Mouse (Mus musculus) ES-Bruce4 (cell line): ENCODE data around the gene Dctn2. TPM values are rescaled to one million over a fixed set of nuclear protein-coding genes. Genes with fewer than 3 reads are reported as not detected.

ENCODE experiments used
- H3K27ac ChIP-seq: 2 replicates; pipeline ENCODE4 v1.5.1; 2012; ENCODE audit warnings: low read length, inconsistent platforms; ENCODE audit not compliant: insufficient read depth
- H3K27me3 ChIP-seq: 2 replicates; pipeline ENCODE4 v1.6.1; 2012; ENCODE audit warnings: mild to moderate bottlenecking, low read length, inconsistent platforms; ENCODE audit not compliant: control insufficient read depth, poor library complexity, insufficient read depth, severe bottlenecking
- H3K36me3 ChIP-seq: 2 replicates; pipeline ENCODE4 v1.6.1; 2012; ENCODE audit warnings: inconsistent platforms, mild to moderate bottlenecking, low read length, moderate library complexity; ENCODE audit not compliant: control insufficient read depth, poor library complexity, insufficient read depth, severe bottlenecking
- H3K4me1 ChIP-seq: one replicate; pipeline ENCODE4 v1.8.1; 2011; ENCODE audit warnings: low read length; ENCODE audit not compliant: control insufficient read depth, insufficient read depth
- H3K4me3 ChIP-seq: 2 replicates; pipeline ENCODE4 v1.5.1; 2011; ENCODE audit warnings: low read depth, mild to moderate bottlenecking, low read length
- H3K9ac ChIP-seq: 2 replicates; pipeline ENCODE4 v1.6.1; 2012; ENCODE audit warnings: low read depth, mild to moderate bottlenecking, inconsistent platforms; ENCODE audit not compliant: poor library complexity, severe bottlenecking
- H3K9me3 ChIP-seq: replicated peaks from 2 replicates; pipeline ENCODE4 v1.6.1; 2012; ENCODE audit warnings: mild to moderate bottlenecking, low read length, inconsistent platforms; ENCODE audit not compliant: control insufficient read depth, poor library complexity, insufficient read depth, severe bottlenecking
- CTCF ChIP-seq: IDR thresholded peaks from one replicate; pipeline ENCODE4 v1.8.1; 2011; ENCODE audit warnings: low read depth, low read length
- EP300 ChIP-seq: IDR thresholded peaks from 2 replicates; pipeline ENCODE4 v1.6.1; 2011; ENCODE audit warnings: low read depth, low read length; ENCODE audit not compliant: insufficient read depth
- POLR2A ChIP-seq: IDR thresholded peaks from one replicate; pipeline ENCODE4 v1.8.1; 2011; ENCODE audit warnings: low read length; ENCODE audit not compliant: insufficient read depth
- polyA plus RNA-seq: library from polyadenylated mRNA; stranded (reverse); fragments of >200 nt; gene quantifications from 2 replicates; pipeline ENCODE4 v1.2.4, GENCODE M21; 2011; ENCODE audit warnings: low read depth; ENCODE audit not compliant: missing spikeins, insufficient read depth, insufficient read length

Gene Dctn2
- polyA plus RNA-seq, 1 experiment = 124 TPM

- H3K9me3 ChIP-seq = no peaks in the 10 kb centered on the region
- no peak overlapping the region for H3K9ac ChIP-seq
- peaks cover 29% of the 10 kb centered on the region for H3K36me3 ChIP-seq
- H3K27me3 ChIP-seq = no peaks in the 10 kb centered on the region
- H3K27ac ChIP-seq = peak overlapping the region; percentile 88
- H3K4me1 ChIP-seq = peaks cover 3% of the 10 kb centered on the region
- TF ChIP-seq POLR2A (no peak), EP300 (peak; percentile 49; the same call in 1 of the 2 replicates), CTCF (no peak)
- H3K4me3 ChIP-seq = no peak overlapping the region
Measured at GRCm38 (mm10) chr10:127274261-127275022, 8.3 kb downstream of the Dctn2 start.

- Histone ChIP-seq H3K36me3 (peaks cover 55% of the 10 kb centered on the region), H3K27me3 (no peaks in the 10 kb centered on the region), H3K4me1 (peaks cover 2% of the 10 kb centered on the region), H3K27ac (no peak overlapping the region), H3K9ac (no peak overlapping the region), H3K9me3 (no peaks in the 10 kb centered on the region), H3K4me3 (no peak overlapping the region)
- TF ChIP-seq CTCF (peak; percentile 16), POLR2A (no peak), EP300 (no peak)
Measured at GRCm38 (mm10) chr10:127279730-127280129, 13.6 kb downstream of the Dctn2 start.

GRCm38 (mm10) chr10:127281316-127281715 is 15.1 kb downstream of the Dctn2 start:
- H3K9ac ChIP-seq = no peak overlapping the region
- H3K36me3 ChIP-seq = peaks cover 46% of the 10 kb centered on the region
- TF ChIP-seq POLR2A = no peak
- no peak for TF ChIP-seq EP300
- no peak for TF ChIP-seq CTCF
- H3K4me3 ChIP-seq = no peak overlapping the region
- no peaks in the 10 kb centered on the region for H3K27me3 ChIP-seq
- no peaks in the 10 kb centered on the region for H3K9me3 ChIP-seq
- no peak overlapping the region for H3K27ac ChIP-seq
- no peaks in the 10 kb centered on the region for H3K4me1 ChIP-seq

DNA sequence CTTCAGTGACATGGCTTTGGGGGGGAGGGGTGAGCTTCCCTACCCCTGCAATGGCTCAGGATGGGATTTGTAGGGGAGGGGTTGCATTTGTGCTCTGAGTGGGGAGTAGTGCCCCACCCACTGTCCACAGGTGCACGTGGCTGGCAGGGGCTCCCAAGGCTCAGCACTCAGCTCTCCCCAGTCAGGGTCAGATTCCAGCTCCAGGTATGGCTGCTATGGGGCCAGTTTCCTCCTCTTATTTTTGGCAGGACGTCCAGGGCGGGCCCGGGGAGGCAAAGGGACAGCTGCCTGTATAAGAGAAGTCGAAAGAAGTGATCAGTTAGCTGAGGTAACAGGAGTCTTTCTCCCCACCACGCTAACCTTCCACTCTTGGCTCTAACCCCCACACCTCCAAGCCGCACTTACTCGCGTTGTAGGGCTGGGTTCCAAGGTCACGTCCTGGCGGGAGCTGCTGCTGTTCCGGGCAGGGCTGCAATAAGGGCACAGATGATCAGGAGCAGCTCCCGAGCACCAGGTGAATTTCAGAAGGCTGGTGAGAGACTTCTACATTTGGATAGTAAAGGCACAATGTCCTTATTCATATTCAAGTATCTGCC is 16.6 kb downstream of the Dctn2 start:
- Histone ChIP-seq H3K36me3 (peaks cover 41% of the 10 kb centered on the region), H3K27ac (0 out of 2 replicates have a peak overlapping the region, but pooled peaks have one; percentile 5), H3K9me3 (no peaks in the 10 kb centered on the region), H3K4me3 (no peak overlapping the region), H3K9ac (no peak overlapping the region), H3K4me1 (peaks cover 11% of the 10 kb centered on the region), H3K27me3 (no peaks in the 10 kb centered on the region)
- no peak for TF ChIP-seq CTCF
- no peak for TF ChIP-seq EP300
- no peak for TF ChIP-seq POLR2A

DNA sequence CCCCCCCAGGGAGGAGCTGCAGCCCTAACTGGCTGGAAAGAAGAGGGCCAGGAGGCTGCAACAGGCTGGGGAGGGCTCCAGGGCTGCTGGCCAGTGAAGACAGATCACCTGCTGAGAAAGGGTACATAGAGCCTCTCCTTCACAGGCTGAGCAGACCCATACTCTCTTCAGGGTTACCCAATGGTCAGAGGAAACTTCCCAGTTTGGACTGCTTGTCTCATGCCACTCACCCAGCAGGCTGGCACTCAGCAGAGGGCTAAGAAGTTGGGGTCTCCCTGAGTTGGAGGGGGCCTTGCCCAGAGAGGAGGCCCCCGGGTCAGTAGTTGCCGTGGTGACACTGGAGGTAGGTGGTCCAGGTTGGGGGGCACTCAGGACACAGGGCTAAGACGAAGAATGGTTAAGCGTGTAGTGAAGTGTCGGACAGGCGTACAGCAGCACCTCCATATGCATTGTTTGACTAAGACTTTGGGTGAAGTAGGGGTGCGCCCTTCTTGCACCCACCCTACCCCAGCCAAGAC is 18.0 kb downstream of the Dctn2 start:
- Histone ChIP-seq H3K27ac (no peak overlapping the region), H3K4me1 (peaks cover 11% of the 10 kb centered on the region), H3K4me3 (no peak overlapping the region), H3K9ac (no peak overlapping the region), H3K9me3 (no peaks in the 10 kb centered on the region), H3K36me3 (peaks cover 30% of the 10 kb centered on the region), H3K27me3 (no peaks in the 10 kb centered on the region)
- no peak for TF ChIP-seq CTCF
- TF ChIP-seq EP300 = no peak
- no peak for TF ChIP-seq POLR2A
